Mouse (Mus musculus): ENCODE measurements around the gene Cyp2c65.

DNA sequence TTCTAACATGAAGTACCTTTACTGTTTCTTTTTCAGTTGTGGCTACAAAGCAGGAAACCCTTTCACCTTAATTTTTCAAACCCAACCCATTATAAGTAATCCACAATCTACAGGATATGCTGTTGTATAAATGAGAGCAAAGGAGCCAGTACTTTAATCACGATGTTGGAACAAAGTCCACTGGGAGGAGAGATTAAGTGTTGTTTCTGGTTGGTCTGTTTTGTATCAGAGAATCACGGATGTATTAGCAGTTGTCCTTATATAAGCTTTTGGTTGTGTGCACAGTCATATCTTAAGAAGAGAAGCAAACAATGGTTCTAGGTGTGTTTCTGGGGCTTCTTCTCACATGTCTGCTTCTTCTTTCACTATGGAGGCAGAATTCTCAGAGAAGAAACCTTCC is at the start of gene Cyp2c65:
- TF ChIP-seq POLR2A (IDR thresholded peaks at IDR 0.05; ENCODE audit: insufficient read length, low read depth) (no peak), MYOG (IDR thresholded peaks at IDR 0.05; ENCODE audit: control insufficient read depth in 1 of 3, insufficient read depth in 1 of 3, insufficient read length in 2 of 3, low read depth in 2 of 3) (no peak), SRF (IDR thresholded peaks at IDR 0.05; ENCODE audit: control insufficient read depth, insufficient read length, low read depth) (no peak), MAX (IDR thresholded peaks at IDR 0.05; ENCODE audit: low read depth) (no peak), MYOD1 (IDR thresholded peaks at IDR 0.05; ENCODE audit: control insufficient read depth in 1 of 3, insufficient read length in 2 of 3, low read depth in 2 of 3) (no peak), USF1 (IDR thresholded peaks at IDR 0.05; ENCODE audit: low read depth) (no peak), E2F4 (IDR thresholded peaks at IDR 0.05; ENCODE audit: insufficient read depth) (no peak), CEBPB (IDR thresholded peaks at IDR 0.05; ENCODE audit: insufficient read depth, poor library complexity, severe bottlenecking) (no peak), POLR2AphosphoS2 (IDR thresholded peaks at IDR 0.05; ENCODE audit: insufficient read length, low read depth) (no peak)
